Mouse (Mus musculus): ENCODE measurements at regions not wholly inside any gene's neighbourhood (a gene's known extent, or its start where the extent isn't known, plus 50 kb on each side); places are given as distances from the start of the nearest gene placed in this dataset.

GRCm38 (mm10) chr12:36748345-36748744 is 360.0 kb upstream of the Meox2 start:
- DNase-seq = no peak

GRCm38 (mm10) chr12:36765315-36766058 is 342.9 kb upstream of the Meox2 start:
- no peak for DNase-seq

DNA sequence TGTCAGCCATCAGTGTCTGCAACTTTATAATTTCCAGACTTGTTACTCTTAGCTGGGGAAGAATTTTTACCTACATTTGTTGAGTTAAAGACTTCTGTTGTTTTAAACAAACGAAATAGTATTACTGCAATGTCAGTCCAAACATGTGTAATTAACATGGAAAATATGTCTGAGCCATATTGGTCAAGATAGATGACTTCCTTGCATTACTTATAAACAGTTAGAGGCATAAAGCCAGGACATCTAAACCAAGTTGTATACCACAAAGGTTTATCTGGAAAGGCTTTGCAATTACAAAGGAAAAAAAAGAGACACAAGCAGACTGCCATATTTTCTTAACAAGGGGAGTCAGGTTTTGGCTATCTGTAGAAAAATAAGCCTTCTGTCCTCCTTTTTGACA is 342.2 kb upstream of the Meox2 start:
- DNase-seq = no peak

- DNase-seq = no peak
Measured at GRCm38 (mm10) chr12:36780761-36781160, 327.6 kb upstream of the Meox2 start.

- no peak for DNase-seq
Measured at GRCm38 (mm10) chr12:36790866-36791265, 317.5 kb upstream of the Meox2 start.

DNA sequence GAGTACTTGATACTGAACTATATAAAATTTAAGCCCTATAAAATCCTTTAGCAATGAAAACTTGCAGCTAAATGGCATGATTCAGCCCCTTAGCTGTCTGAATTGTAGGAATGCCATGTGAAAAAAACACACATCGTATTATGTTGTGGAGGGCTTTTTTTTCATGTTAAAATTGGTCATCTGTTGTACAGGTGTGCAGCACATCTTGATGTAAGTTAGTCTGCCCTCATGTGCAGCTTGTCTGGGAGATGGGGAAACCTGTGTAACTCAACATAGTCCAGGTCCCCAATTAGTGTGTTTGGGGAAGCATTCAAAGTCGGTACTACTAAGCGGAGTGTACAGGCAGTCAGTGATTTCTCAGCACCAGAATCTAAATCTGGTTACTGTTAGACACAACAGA is 316.9 kb upstream of the Meox2 start:
- no peak for DNase-seq

- no peak for DNase-seq
Measured at GRCm38 (mm10) chr12:36792205-36792604, 316.1 kb upstream of the Meox2 start.

DNA sequence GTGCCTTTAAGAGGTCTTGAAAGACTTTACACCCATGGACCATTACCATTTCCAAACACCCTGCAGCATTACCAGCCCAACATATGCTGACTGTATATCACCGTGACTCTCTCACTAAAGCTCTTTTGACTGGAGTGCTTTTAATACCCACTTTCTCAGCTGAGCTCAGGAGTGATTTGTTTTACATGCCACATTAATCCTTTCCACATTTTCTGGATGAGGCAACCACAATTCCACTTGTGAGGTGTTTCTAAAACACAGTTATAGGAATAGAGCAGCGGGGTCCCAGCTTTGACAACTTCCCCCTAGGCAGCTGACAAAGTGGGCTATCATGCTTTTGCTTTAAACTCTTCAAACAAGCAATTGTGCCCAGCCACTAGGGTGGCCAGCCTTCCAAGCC is 314.5 kb upstream of the Meox2 start:
- DNase-seq = no peak

DNA sequence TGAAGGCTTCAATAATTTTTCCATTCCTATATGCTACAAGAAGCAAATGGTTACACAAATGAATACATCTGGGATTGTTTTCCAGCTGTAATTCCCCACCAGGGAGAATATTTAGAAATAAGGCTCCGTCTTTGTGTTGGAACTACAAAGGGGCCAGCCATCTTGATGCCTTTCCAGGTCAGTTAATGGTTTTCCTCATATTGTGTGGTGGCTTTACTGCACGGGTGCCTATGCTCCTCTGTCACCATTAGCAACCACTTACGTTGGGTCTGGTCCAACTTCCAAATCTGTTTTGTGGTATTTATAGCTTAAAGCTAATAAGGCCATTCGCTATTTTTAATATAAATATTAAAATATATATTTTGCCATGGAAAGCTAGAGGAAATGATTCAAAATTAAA is 312.1 kb upstream of the Meox2 start:
- DNase-seq = no peak

- DNase-seq = no peak
Measured at GRCm38 (mm10) chr12:36817938-36818337, 290.4 kb upstream of the Meox2 start.

- DNase-seq = no peak
Measured at GRCm38 (mm10) chr12:36818852-36819251, 289.5 kb upstream of the Meox2 start.

GRCm38 (mm10) chr12:36826766-36827165 is 281.6 kb upstream of the Meox2 start:
- no peak for DNase-seq

DNA sequence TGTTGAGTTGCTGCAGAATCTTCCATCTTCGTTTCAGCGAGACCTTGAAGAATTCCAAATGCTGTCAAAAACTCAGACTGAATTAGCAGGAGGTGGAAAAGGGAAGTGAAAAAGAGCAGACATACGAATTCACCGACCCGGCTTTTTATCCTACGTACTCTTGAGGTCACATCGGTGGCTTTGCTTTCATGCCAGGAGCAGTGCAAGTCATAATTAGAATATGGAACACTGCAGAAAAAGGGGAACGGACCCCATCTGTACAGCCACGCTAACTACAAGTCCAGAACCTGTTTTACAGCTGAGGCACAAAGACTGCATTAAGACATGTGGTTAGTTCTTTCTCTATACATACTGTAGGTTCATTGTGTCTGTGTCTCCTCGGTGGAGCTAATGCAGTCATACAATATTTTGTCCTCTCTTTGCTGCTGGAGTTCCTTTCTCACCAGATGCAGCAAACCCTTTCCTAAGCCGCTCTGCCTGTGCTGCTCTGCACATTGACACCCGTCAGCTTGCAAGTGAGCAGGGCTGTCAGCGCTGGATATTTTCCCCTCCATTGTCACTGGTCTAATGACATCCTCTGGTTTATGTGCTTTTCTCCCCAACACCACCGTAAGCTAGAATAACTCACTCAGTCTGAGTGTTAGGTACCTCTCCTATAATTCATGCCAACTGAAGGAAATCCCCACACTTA is 276.9 kb upstream of the Meox2 start:
- DNase-seq = no peak

- no peak for DNase-seq
Measured at GRCm38 (mm10) chr12:36842957-36843356, 265.4 kb upstream of the Meox2 start.

DNA sequence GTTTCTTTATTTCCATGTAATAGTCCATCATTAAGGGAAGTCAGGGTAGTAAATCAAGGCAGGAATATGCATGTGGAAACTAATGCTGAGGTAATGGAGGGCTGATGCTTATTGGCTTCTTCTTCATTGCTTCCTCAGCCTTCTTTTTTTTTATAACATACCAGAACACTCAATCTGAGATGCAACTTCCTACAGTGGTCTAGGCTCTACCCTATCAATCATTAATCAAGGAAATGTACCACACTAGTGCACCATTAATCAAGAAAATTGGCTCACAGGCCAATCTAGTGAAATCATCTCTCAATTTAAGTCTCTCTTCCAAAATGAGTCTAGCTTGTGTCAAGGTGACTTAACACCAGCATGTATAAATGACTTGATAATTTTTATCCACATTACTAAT is 263.2 kb upstream of the Meox2 start:
- DNase-seq = no peak

- DNase-seq = peak; percentile 58
Measured at GRCm38 (mm10) chr12:36849086-36849485, 259.3 kb upstream of the Meox2 start.

DNA sequence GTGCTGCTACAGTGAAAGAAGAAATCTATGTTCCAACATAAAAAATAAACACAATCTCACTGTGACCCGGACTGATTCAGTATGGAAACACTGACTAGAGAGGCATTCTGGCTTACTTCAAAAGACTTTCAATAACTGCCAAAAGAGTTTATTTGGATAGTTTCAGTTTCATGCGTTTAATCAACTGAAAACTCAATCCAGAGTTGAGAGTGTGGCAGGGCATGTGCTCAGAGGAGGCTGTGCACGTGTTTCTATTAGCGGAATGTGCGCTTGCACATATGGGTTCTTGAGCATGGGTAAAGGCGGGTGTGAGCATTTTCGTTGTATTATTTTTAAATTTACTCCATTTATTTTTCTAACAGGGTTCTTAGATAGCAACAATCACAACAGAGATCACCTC is 245.2 kb upstream of the Meox2 start:
- no peak for DNase-seq

DNA sequence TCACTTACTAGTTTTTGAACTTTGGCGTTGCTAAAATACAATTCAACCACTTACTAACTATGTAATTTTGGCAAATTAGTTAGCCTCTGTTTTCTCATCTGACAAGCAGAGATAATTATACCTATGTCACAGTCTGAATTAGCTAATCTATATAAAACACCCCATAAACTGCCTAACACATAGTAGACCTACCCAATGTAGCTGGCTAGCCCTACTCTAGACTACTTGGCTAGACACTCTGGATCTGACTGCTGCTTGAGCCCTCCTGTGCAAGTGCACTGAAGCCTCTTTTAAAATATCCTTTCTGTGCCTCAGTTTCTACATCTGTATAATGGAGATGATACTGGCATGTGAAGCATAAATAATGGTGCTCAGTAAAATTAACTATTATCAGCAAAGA is 227.6 kb upstream of the Meox2 start:
- DNase-seq = no peak

DNA sequence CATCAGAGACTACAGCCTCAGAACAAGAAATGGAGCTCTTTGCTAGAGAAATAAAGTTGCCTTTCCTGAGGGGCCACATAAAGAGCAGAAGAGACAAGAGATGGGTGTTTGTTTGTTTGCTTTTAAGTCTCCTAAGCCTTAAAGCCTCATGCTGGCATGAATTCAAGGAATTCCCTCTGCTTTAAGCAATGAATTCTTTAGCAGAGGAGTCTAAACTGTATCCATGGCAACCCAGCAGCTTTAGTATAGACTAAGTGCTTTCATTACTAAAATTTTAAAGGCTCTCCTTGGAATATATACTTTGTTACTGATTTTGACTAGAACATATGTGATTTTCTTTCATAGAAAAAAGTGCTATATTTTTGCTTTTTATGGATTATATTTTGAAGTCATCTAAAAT is 195.0 kb upstream of the Meox2 start:
- DNase-seq = no peak

- DNase-seq = no peak
Measured at GRCm38 (mm10) chr12:36917576-36918106, 190.7 kb upstream of the Meox2 start.

GRCm38 (mm10) chr12:36918294-36918876 is 190.0 kb upstream of the Meox2 start:
- DNase-seq = no peak

GRCm38 (mm10) chr12:36923558-36923957 is 184.8 kb upstream of the Meox2 start:
- DNase-seq = no peak

- DNase-seq = no peak
Measured at GRCm38 (mm10) chr12:36926225-36926624, 182.1 kb upstream of the Meox2 start.

GRCm38 (mm10) chr12:36933118-36933610 is 175.2 kb upstream of the Meox2 start:
- DNase-seq = no peak
